8 mouse cellular contexts compared by ENCODE assay signal in the genomic region with DNA sequence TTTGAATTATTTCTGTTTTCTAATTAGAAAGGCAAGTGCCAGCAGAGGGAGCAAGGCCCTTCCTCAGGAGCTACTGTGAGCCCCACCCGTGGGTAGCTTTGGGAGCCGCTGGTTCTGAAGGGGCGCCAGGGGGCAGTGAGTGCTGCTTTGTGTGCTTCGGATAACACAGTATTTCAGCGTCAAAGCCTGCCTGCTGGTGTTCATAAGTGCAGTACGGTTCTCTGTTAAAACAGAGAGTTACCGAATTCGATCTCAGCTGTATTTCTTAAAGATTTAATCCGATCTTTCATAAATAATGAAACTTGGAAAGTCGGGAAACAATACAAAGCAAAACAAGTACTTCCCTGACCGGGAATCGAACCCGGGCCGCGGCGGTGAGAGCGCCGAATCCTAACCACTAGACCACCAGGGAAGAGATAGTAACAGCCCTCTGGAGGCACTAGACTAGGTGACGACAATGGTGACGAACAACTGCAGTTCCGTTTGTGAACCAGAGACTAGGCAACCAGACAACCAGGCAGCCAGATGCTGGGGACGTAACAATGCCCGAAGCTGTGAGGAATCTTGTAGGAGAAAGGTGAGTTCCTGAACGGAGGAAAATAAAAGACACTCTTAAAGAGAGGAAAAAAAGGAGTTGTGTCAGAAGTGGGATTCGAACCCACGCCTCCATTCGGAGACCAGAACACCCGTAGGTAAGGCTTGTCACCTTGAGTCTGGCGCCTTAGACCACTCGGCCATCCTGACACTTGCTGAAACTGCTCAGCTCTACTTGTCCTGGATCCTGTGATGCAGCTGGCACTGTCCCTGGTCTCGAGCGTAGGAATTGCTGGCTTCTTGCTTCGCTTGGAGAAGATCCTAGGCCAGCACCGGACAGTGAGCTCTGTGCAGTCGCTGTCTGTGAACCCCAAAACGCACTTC. TPM values are rescaled to one million over a fixed set of nuclear protein-coding genes. Genes with fewer than 3 reads are reported as not detected.
DNase-seq lines count a peak whose midpoint lies in the region; ATAC-seq lines count a peak whose summit lies in the region.

No protein-coding gene starts in this region.

- ATAC-seq in megakaryocyte progenitor cell, adult 5-6 weeks (replicated peaks; ENCODE audit: poor library complexity), result peak; percentile 79

- DNase-seq in adipocyte (ENCODE audit: low spot score), result peak; percentile 96
- DNase-seq in embryo, embryonic 10 days (ENCODE audit: low spot score), result peak; percentile 99
- DNase-seq in gastrocnemius, postnatal 10 days, result peak; percentile 92
- peak; percentile 98 for DNase-seq in induced T-regulatory cell, adult 2 months (ENCODE audit: low read depth)
- DNase-seq in left cerebral cortex, adult 9 months (ENCODE audit: low spot score in 2 of 2), result peak; percentile 93 to 99
- DNase-seq in right cerebral cortex, postnatal 14 days, result peak; percentile 90
- peak; percentile 98 to 99 for DNase-seq in urinary bladder, postnatal 36 days (ENCODE audit: low spot score in 2 of 2)

RNA-seq across cellular contexts. Expression of gene Zfp692, which starts 4.8 kb away (rescaled TPM):
- 1 to 10 TPM; 3.5 to 5.3 TPM for total RNA-seq in gastrocnemius, postnatal 10 days (2021)
- total RNA-seq in megakaryocyte progenitor cell, adult 5-6 weeks (2015), result 22.7 and 27.3 TPM in 2 replicates
- total RNA-seq in megakaryocyte progenitor cell, adult 5-6 weeks (2017), result 33.0 and 36.8 TPM in 2 replicates

RNA-seq across cellular contexts. Expression of gene 4930438A08Rik, which starts 27.5 kb away (rescaled TPM):
- not detected for total RNA-seq in gastrocnemius, postnatal 10 days (2021)
- 5.2 and 6.5 TPM in 2 replicates for total RNA-seq in megakaryocyte progenitor cell, adult 5-6 weeks (2015)
- 6.4 and 13.3 TPM in 2 replicates for total RNA-seq in megakaryocyte progenitor cell, adult 5-6 weeks (2017)

RNA-seq across cellular contexts. Expression of gene Zfp672, which starts 28.0 kb away (rescaled TPM):
- total RNA-seq in gastrocnemius, postnatal 10 days (2021), result 10 to 100 TPM; 31.0 to 41.3 TPM
- 31.0 and 31.6 TPM in 2 replicates for total RNA-seq in megakaryocyte progenitor cell, adult 5-6 weeks (2015)
- 23.2 and 26.4 TPM in 2 replicates for total RNA-seq in megakaryocyte progenitor cell, adult 5-6 weeks (2017)

RNA-seq across cellular contexts. Expression of gene Sh3bp5l, which starts 28.4 kb away (rescaled TPM):
- total RNA-seq in gastrocnemius, postnatal 10 days (2021), result 10 to 100 TPM; 28.0 to 30.3 TPM
- 2.5 and 4.1 TPM in 2 replicates for total RNA-seq in megakaryocyte progenitor cell, adult 5-6 weeks (2015)
- total RNA-seq in megakaryocyte progenitor cell, adult 5-6 weeks (2017), result 12.8 and 31.6 TPM in 2 replicates

Comparison
In these comparisons a context has a peak if more than half of its experiments do, and no peak if none do; other contexts are left out.
1. Peak in every context shown above with its lines: DNase-seq and ATAC-seq.
2. RNA of gene 4930438A08Rik, which starts 27.5 kb away (total RNA-seq): 5.2 to 13.3 TPM in megakaryocyte progenitor cell, adult 5-6 weeks; not detected in gastrocnemius, postnatal 10 days; every median in the first group is over 4 times any median in the second.